Mouse (Mus musculus): ENCODE results near the gene Ifi202b. TPM values are rescaled to one million over a fixed set of nuclear protein-coding genes. Genes with fewer than 3 reads are reported as not detected.
"Not testable (repeated sequence)": the region's sequence is repeated elsewhere in the genome, so short reads cannot be mapped to it uniquely, and the experiment has no call there.

Gene Ifi202b
- polyA plus RNA-seq, 2 experiments, result 1.0 to 4.3 TPM

- no peaks in the 10 kb centered on the region for H3K27me3 ChIP-seq (ENCODE audit: control insufficient read depth, insufficient read depth, low read length)
- no peak overlapping the region for H3K4me3 ChIP-seq (replicated peaks; ENCODE audit: low read length)
- WGBS, result 70% methylated on average over 2 of the region's 2 CpGs
- no peaks in the 10 kb centered on the region for H3K9me3 ChIP-seq (ENCODE audit: control insufficient read depth, low read length)
- no peak overlapping the region for H3K4me2 ChIP-seq (replicated peaks; ENCODE audit: low read depth, low read length, severe bottlenecking)
- no peak overlapping the region for H3K9ac ChIP-seq (ENCODE audit: low read depth, low read length, severe bottlenecking)
- DNase-seq (ENCODE audit: low spot score) (no peak), ATAC-seq (ENCODE audit: low FRiP score, low read depth) (no peak)
- no peaks in the 10 kb centered on the region for H3K36me3 ChIP-seq (ENCODE audit: control insufficient read depth, insufficient read depth, low read length)
- H3K4me1 ChIP-seq (ENCODE audit: control insufficient read depth, insufficient read depth, low read length), result no peaks in the 10 kb centered on the region
- H3K27ac ChIP-seq (replicated peaks; ENCODE audit: low read depth, low read length), result no peak overlapping the region
- no peak for TF ChIP-seq POLR2A (IDR thresholded peaks at IDR 0.05; ENCODE audit: borderline replicate concordance, extremely low read depth, insufficient read depth, insufficient read length)
Measured at GRCm38 (mm10) chr1:173955071-173955796, 27.3 kb downstream of the Ifi202b start.

- no peak overlapping the region for H3K9ac ChIP-seq (ENCODE audit: low read depth, low read length, severe bottlenecking)
- no peaks in the 10 kb centered on the region for H3K4me1 ChIP-seq (ENCODE audit: control insufficient read depth, insufficient read depth, low read length)
- ATAC-seq (ENCODE audit: low FRiP score, low read depth) (no peak), DNase-seq (ENCODE audit: low spot score) (no peak)
- H3K4me3 ChIP-seq (replicated peaks; ENCODE audit: low read length), result no peak overlapping the region
- H3K9me3 ChIP-seq (ENCODE audit: control insufficient read depth, low read length), result no peaks in the 10 kb centered on the region
- H3K27me3 ChIP-seq (ENCODE audit: control insufficient read depth, insufficient read depth, low read length), result no peaks in the 10 kb centered on the region
- TF ChIP-seq POLR2A (IDR thresholded peaks at IDR 0.05; ENCODE audit: borderline replicate concordance, extremely low read depth, insufficient read depth, insufficient read length), result no peak
- H3K27ac ChIP-seq (replicated peaks; ENCODE audit: low read depth, low read length), result no peak overlapping the region
- H3K4me2 ChIP-seq (replicated peaks; ENCODE audit: low read depth, low read length, severe bottlenecking), result no peak overlapping the region
- no peaks in the 10 kb centered on the region for H3K36me3 ChIP-seq (ENCODE audit: control insufficient read depth, insufficient read depth, low read length)
- 80% methylated on average over 1 of the region's 1 CpGs for WGBS
Measured at GRCm38 (mm10) chr1:173953563-173953962, 29.0 kb downstream of the Ifi202b start.

- DNase-seq (ENCODE audit: low spot score); H3K27me3 ChIP-seq (ENCODE audit: control insufficient read depth, insufficient read depth, low read length); H3K4me2 ChIP-seq (replicated peaks; ENCODE audit: low read depth, low read length, severe bottlenecking); H3K4me3 ChIP-seq (replicated peaks; ENCODE audit: low read length); H3K4me1 ChIP-seq (ENCODE audit: control insufficient read depth, insufficient read depth, low read length); H3K36me3 ChIP-seq (ENCODE audit: control insufficient read depth, insufficient read depth, low read length); H3K9me3 ChIP-seq (ENCODE audit: control insufficient read depth, low read length); H3K27ac ChIP-seq (replicated peaks; ENCODE audit: low read depth, low read length); ATAC-seq (ENCODE audit: low FRiP score, low read depth); H3K9ac ChIP-seq (ENCODE audit: low read depth, low read length, severe bottlenecking): not testable (repeated sequence)
- 89% methylated on average over 2 of the region's 2 CpGs for WGBS
Measured at GRCm38 (mm10) chr1:173949044-173949443, 33.5 kb downstream of the Ifi202b start.

GRCm38 (mm10) chr1:173942780-173943066 lies 39.8 kb downstream of the Ifi202b start:
- DNase-seq (ENCODE audit: low spot score); H3K4me1 ChIP-seq (ENCODE audit: control insufficient read depth, insufficient read depth, low read length); H3K27me3 ChIP-seq (ENCODE audit: control insufficient read depth, insufficient read depth, low read length); H3K9ac ChIP-seq (ENCODE audit: low read depth, low read length, severe bottlenecking); H3K36me3 ChIP-seq (ENCODE audit: control insufficient read depth, insufficient read depth, low read length); H3K27ac ChIP-seq (replicated peaks; ENCODE audit: low read depth, low read length); ATAC-seq (ENCODE audit: low FRiP score, low read depth); H3K9me3 ChIP-seq (ENCODE audit: control insufficient read depth, low read length); H3K4me2 ChIP-seq (replicated peaks; ENCODE audit: low read depth, low read length, severe bottlenecking); H3K4me3 ChIP-seq (replicated peaks; ENCODE audit: low read length): not testable (repeated sequence)

- not testable (repeated sequence) for DNase-seq (ENCODE audit: low spot score); H3K4me3 ChIP-seq (replicated peaks; ENCODE audit: low read length); H3K9ac ChIP-seq (ENCODE audit: low read depth, low read length, severe bottlenecking); ATAC-seq (ENCODE audit: low FRiP score, low read depth); H3K36me3 ChIP-seq (ENCODE audit: control insufficient read depth, insufficient read depth, low read length); H3K27me3 ChIP-seq (ENCODE audit: control insufficient read depth, insufficient read depth, low read length); H3K27ac ChIP-seq (replicated peaks; ENCODE audit: low read depth, low read length); H3K4me1 ChIP-seq (ENCODE audit: control insufficient read depth, insufficient read depth, low read length); H3K9me3 ChIP-seq (ENCODE audit: control insufficient read depth, low read length); H3K4me2 ChIP-seq (replicated peaks; ENCODE audit: low read depth, low read length, severe bottlenecking)
- 68% methylated on average over 3 of the region's 3 CpGs for WGBS
Measured at GRCm38 (mm10) chr1:173941924-173942779, 40.4 kb downstream of the Ifi202b start, which contains the start of the genes Mndal and Ifi203. TSS of gene Mndal (minus strand) at chr1:173942491. TSS of gene Ifi203 (minus strand) at chr1:173942672.

GRCm38 (mm10) chr1:173941522-173941921 lies 41.0 kb downstream of the Ifi202b start:
- H3K4me1 ChIP-seq (ENCODE audit: control insufficient read depth, insufficient read depth, low read length); DNase-seq (ENCODE audit: low spot score); H3K27me3 ChIP-seq (ENCODE audit: control insufficient read depth, insufficient read depth, low read length); H3K27ac ChIP-seq (replicated peaks; ENCODE audit: low read depth, low read length); ATAC-seq (ENCODE audit: low FRiP score, low read depth); H3K9ac ChIP-seq (ENCODE audit: low read depth, low read length, severe bottlenecking); H3K4me3 ChIP-seq (replicated peaks; ENCODE audit: low read length); H3K4me2 ChIP-seq (replicated peaks; ENCODE audit: low read depth, low read length, severe bottlenecking); H3K9me3 ChIP-seq (ENCODE audit: control insufficient read depth, low read length); H3K36me3 ChIP-seq (ENCODE audit: control insufficient read depth, insufficient read depth, low read length): not testable (repeated sequence)
- 83% methylated on average over 2 of the region's 2 CpGs for WGBS

GRCm38 (mm10) chr1:173919279-173919678 lies 63.3 kb downstream of the Ifi202b start:
- not testable (repeated sequence) for H3K36me3 ChIP-seq (ENCODE audit: control insufficient read depth, insufficient read depth, low read length); H3K27me3 ChIP-seq (ENCODE audit: control insufficient read depth, insufficient read depth, low read length); H3K9ac ChIP-seq (ENCODE audit: low read depth, low read length, severe bottlenecking); H3K9me3 ChIP-seq (ENCODE audit: control insufficient read depth, low read length); H3K4me1 ChIP-seq (ENCODE audit: control insufficient read depth, insufficient read depth, low read length); ATAC-seq (ENCODE audit: low FRiP score, low read depth); DNase-seq (ENCODE audit: low spot score); H3K27ac ChIP-seq (replicated peaks; ENCODE audit: low read depth, low read length); H3K4me2 ChIP-seq (replicated peaks; ENCODE audit: low read depth, low read length, severe bottlenecking); H3K4me3 ChIP-seq (replicated peaks; ENCODE audit: low read length)
- WGBS, result 84% methylated on average over 2 of the region's 3 CpGs
